Mouse (Mus musculus): ENCODE measurements at regions not wholly inside any gene's neighbourhood (a gene's known extent, or its start where the extent isn't known, plus 50 kb on each side); places are given as distances from the start of the nearest gene placed in this dataset.
"Not testable (repeated sequence)": the region's sequence is repeated elsewhere in the genome, so short reads cannot be mapped to it uniquely, and the experiment has no call there.

GRCm38 (mm10) chr2:166475624-166476023 lies 238.0 kb downstream of the Prex1 start:
- no peak for DNase-seq (ENCODE audit: low spot score in 2 of 2)

GRCm38 (mm10) chr2:166474601-166475000 lies 239.0 kb downstream of the Prex1 start:
- no peak for DNase-seq (ENCODE audit: low spot score in 2 of 2)

GRCm38 (mm10) chr2:166471257-166471753 lies 242.3 kb downstream of the Prex1 start:
- no peak for DNase-seq (ENCODE audit: low spot score in 2 of 2)

GRCm38 (mm10) chr2:166469046-166469593 lies 244.5 kb downstream of the Prex1 start:
- no peak for DNase-seq (ENCODE audit: low spot score in 2 of 2)

- no peak for DNase-seq (ENCODE audit: low spot score in 2 of 2)
Observed at GRCm38 (mm10) chr2:166467137-166467536, 246.5 kb downstream of the Prex1 start.

- no peak for DNase-seq (ENCODE audit: low spot score in 2 of 2)
Observed at GRCm38 (mm10) chr2:166465531-166465930, 248.1 kb downstream of the Prex1 start.

- DNase-seq (ENCODE audit: low spot score in 2 of 2) = no peak
Observed at GRCm38 (mm10) chr2:166463539-166463938, 250.1 kb downstream of the Prex1 start.

GRCm38 (mm10) chr2:166461956-166462355 lies 251.7 kb downstream of the Prex1 start:
- DNase-seq (ENCODE audit: low spot score in 2 of 2) = no peak

- DNase-seq (ENCODE audit: low spot score in 2 of 2) = no peak
Observed at GRCm38 (mm10) chr2:166461103-166461502, 252.5 kb downstream of the Prex1 start.

- no peak for DNase-seq (ENCODE audit: low spot score in 2 of 2)
Observed at GRCm38 (mm10) chr2:166459955-166460354, 253.7 kb downstream of the Prex1 start.

GRCm38 (mm10) chr2:166458953-166459352 lies 254.7 kb downstream of the Prex1 start:
- DNase-seq (ENCODE audit: low spot score in 2 of 2) = no peak

GRCm38 (mm10) chr2:166457381-166458172 lies 256.1 kb downstream of the Prex1 start:
- DNase-seq (ENCODE audit: low spot score in 2 of 2) = peak; percentile 60 to 67

GRCm38 (mm10) chr2:166454160-166454888 lies 259.3 kb downstream of the Prex1 start:
- not testable (repeated sequence) for DNase-seq (ENCODE audit: low spot score in 2 of 2)

- DNase-seq (ENCODE audit: low spot score in 2 of 2) = no peak
Observed at GRCm38 (mm10) chr2:166450964-166451363, 262.7 kb downstream of the Prex1 start.

GRCm38 (mm10) chr2:166450380-166450779 lies 263.3 kb downstream of the Prex1 start:
- DNase-seq (ENCODE audit: low spot score in 2 of 2) = no peak

- no peak for DNase-seq (ENCODE audit: low spot score in 2 of 2)
Observed at GRCm38 (mm10) chr2:166448724-166449123, 264.9 kb downstream of the Prex1 start.

GRCm38 (mm10) chr2:166448161-166448560 lies 265.5 kb downstream of the Prex1 start:
- no peak for DNase-seq (ENCODE audit: low spot score in 2 of 2)

- DNase-seq (ENCODE audit: low spot score in 2 of 2) = peak; percentile 77 to 82
Observed at GRCm38 (mm10) chr2:166446536-166446935, 267.1 kb downstream of the Prex1 start.

GRCm38 (mm10) chr2:166445824-166446223 lies 267.8 kb downstream of the Prex1 start:
- not testable (repeated sequence) for DNase-seq (ENCODE audit: low spot score in 2 of 2)

- no peak for DNase-seq (ENCODE audit: low spot score in 2 of 2)
Observed at GRCm38 (mm10) chr2:166442997-166443396, 270.6 kb downstream of the Prex1 start.

GRCm38 (mm10) chr2:166439847-166440775 lies 273.5 kb downstream of the Prex1 start:
- DNase-seq (ENCODE audit: low spot score in 2 of 2) = peak in 1 of 2 experiments; percentile 36
